Mouse (Mus musculus): ENCODE data around the gene Rasl10a. TPM values are rescaled to one million over a fixed set of nuclear protein-coding genes. Genes with fewer than 3 reads are reported as not detected.
"Not testable (repeated sequence)": the region's sequence is repeated elsewhere in the genome, so short reads cannot be mapped to it uniquely, and the experiment has no call there.

The Rasl10a gene
- polyA plus RNA-seq, 1 experiment, result 4.4 TPM

DNA sequence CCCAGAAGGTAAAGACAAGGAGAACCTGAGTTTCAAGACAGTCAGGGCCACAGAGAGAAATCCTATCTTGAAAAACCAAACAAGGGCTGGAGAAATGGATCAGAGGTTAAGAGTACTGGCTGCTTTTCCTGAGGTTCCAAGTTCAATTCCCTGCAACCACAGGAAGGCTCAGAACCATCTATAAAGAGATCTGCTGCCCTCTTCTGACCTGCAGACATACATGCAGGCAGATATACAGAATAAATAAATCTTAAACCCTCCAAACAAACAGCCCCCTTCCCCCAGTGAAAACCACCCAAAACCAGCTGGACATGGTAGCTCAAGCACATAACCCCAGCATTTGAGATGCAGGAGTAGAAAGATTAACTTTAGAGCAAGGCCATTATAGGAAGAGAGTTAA, 17.8 kb downstream of the Rasl10a start:
- Histone ChIP-seq H3K4me3 (ENCODE audit: low read depth, low read length) (no peak overlapping the region), H3K27me3 (ENCODE audit: control insufficient read depth, insufficient read depth, low read length, poor library complexity, severe bottlenecking) (no peaks in the 10 kb centered on the region), H3K4me1 (ENCODE audit: control insufficient read depth, insufficient read depth, low read length) (no peaks in the 10 kb centered on the region), H3K9me3 (replicated peaks; ENCODE audit: control insufficient read depth, insufficient read depth, low read length, poor library complexity, severe bottlenecking) (no peaks in the 10 kb centered on the region), H3K27ac (ENCODE audit: insufficient read depth, low read length) (no peak overlapping the region), H3K9ac (ENCODE audit: low read depth, poor library complexity, severe bottlenecking) (0 out of 2 replicates have a peak overlapping the region, but pooled peaks have one; percentile 35), H3K36me3 (ENCODE audit: control insufficient read depth, insufficient read depth, low read length, poor library complexity, severe bottlenecking) (peaks cover 83% of the 10 kb centered on the region)
- TF ChIP-seq CTCF (IDR thresholded peaks at IDR 0.05; ENCODE audit: low read depth, low read length) (no peak), POLR2A (IDR thresholded peaks at IDR 0.05; ENCODE audit: insufficient read depth, low read length) (no peak), EP300 (IDR thresholded peaks at IDR 0.05; ENCODE audit: insufficient read depth, low read depth, low read length) (no peak)

DNA sequence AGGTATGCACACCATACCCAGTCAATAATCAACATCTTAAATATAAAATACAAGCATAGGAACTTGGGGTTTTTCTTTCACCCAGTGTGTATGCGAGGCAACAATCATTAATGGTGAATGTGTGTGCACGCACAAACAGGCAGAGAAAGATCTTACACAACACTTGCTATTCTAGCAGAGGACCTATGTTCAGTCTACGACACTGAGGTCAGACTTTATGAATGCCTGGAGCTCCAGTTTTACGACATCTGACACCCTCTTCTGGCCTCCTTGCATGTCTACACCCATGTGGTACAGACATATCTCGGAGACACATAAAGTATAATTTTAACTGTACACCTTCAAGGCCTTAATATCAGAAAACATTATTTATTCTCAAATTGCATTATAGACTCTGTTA, 18.9 kb downstream of the Rasl10a start:
- H3K27me3 ChIP-seq (ENCODE audit: control insufficient read depth, insufficient read depth, low read length, poor library complexity, severe bottlenecking); H3K9ac ChIP-seq (ENCODE audit: low read depth, poor library complexity, severe bottlenecking); H3K27ac ChIP-seq (ENCODE audit: insufficient read depth, low read length); H3K4me1 ChIP-seq (ENCODE audit: control insufficient read depth, insufficient read depth, low read length); H3K9me3 ChIP-seq (replicated peaks; ENCODE audit: control insufficient read depth, insufficient read depth, low read length, poor library complexity, severe bottlenecking); H3K4me3 ChIP-seq (ENCODE audit: low read depth, low read length): not testable (repeated sequence)
- peaks cover 80% of the 10 kb centered on the region for H3K36me3 ChIP-seq (ENCODE audit: control insufficient read depth, insufficient read depth, low read length, poor library complexity, severe bottlenecking)

- Histone ChIP-seq H3K9me3 (replicated peaks; ENCODE audit: control insufficient read depth, insufficient read depth, low read length, poor library complexity, severe bottlenecking) (no peaks in the 10 kb centered on the region), H3K27ac (ENCODE audit: insufficient read depth, low read length) (no peak overlapping the region), H3K36me3 (ENCODE audit: control insufficient read depth, insufficient read depth, low read length, poor library complexity, severe bottlenecking) (peaks cover 98% of the 10 kb centered on the region), H3K27me3 (ENCODE audit: control insufficient read depth, insufficient read depth, low read length, poor library complexity, severe bottlenecking) (no peaks in the 10 kb centered on the region), H3K4me1 (ENCODE audit: control insufficient read depth, insufficient read depth, low read length) (no peaks in the 10 kb centered on the region), H3K9ac (ENCODE audit: low read depth, poor library complexity, severe bottlenecking) (no peak overlapping the region), H3K4me3 (ENCODE audit: low read depth, low read length) (no peak overlapping the region)
- TF ChIP-seq POLR2A (IDR thresholded peaks at IDR 0.05; ENCODE audit: insufficient read depth, low read length), result no peak
- no peak for TF ChIP-seq EP300 (IDR thresholded peaks at IDR 0.05; ENCODE audit: insufficient read depth, low read depth, low read length)
- TF ChIP-seq CTCF (IDR thresholded peaks at IDR 0.05; ENCODE audit: low read depth, low read length), result no peak
Measured at GRCm38 (mm10) chr11:5089147-5089546, 31.2 kb downstream of the Rasl10a start.

DNA sequence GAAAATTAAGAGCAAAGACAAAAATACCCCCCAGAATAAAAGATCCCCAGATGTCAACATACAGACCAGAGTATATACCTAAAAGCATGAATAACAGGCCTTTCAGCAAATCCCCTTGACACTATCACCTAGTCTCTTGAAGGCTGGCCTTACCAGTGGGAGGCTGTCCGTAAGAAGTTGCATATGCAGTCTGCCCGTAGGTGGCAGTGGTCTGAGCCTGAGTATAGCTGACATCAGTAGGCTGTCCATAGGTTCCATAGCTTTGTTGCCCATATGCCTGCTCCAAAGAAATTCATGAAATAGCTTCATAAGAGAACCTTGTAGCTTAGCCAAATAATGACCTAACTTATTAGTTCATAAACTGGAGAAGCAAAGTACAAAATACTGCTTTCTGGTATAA, 33.8 kb downstream of the Rasl10a start:
- peak; percentile 45 for TF ChIP-seq CTCF (IDR thresholded peaks at IDR 0.05; ENCODE audit: low read depth, low read length)
- no peak for TF ChIP-seq EP300 (IDR thresholded peaks at IDR 0.05; ENCODE audit: insufficient read depth, low read depth, low read length)
- no peak for TF ChIP-seq POLR2A (IDR thresholded peaks at IDR 0.05; ENCODE audit: insufficient read depth, low read length)

GRCm38 (mm10) chr11:5095877-5096276, 37.9 kb downstream of the Rasl10a start:
- no peak for TF ChIP-seq EP300 (IDR thresholded peaks at IDR 0.05; ENCODE audit: insufficient read depth, low read depth, low read length)
- H3K27me3 ChIP-seq (ENCODE audit: control insufficient read depth, insufficient read depth, low read length, poor library complexity, severe bottlenecking), result no peaks in the 10 kb centered on the region
- peaks cover 33% of the 10 kb centered on the region for H3K36me3 ChIP-seq (ENCODE audit: control insufficient read depth, insufficient read depth, low read length, poor library complexity, severe bottlenecking)
- no peak overlapping the region for H3K27ac ChIP-seq (ENCODE audit: insufficient read depth, low read length)
- H3K9me3 ChIP-seq (replicated peaks; ENCODE audit: control insufficient read depth, insufficient read depth, low read length, poor library complexity, severe bottlenecking), result no peaks in the 10 kb centered on the region
- H3K9ac ChIP-seq (ENCODE audit: low read depth, poor library complexity, severe bottlenecking), result peak overlapping the region; percentile 99; the same call in 1 of the 2 replicates
- peak overlapping the region; percentile 13; the same call in 1 of the 2 replicates for H3K4me3 ChIP-seq (ENCODE audit: low read depth, low read length)
- H3K4me1 ChIP-seq (ENCODE audit: control insufficient read depth, insufficient read depth, low read length), result peaks cover 2% of the 10 kb centered on the region

More for the DNA sequence above, 33.8 kb downstream of the Rasl10a start:
- Histone ChIP-seq H3K4me1 (ENCODE audit: control insufficient read depth, insufficient read depth, low read length) (no peaks in the 10 kb centered on the region), H3K9ac (ENCODE audit: low read depth, poor library complexity, severe bottlenecking) (no peak overlapping the region), H3K36me3 (ENCODE audit: control insufficient read depth, insufficient read depth, low read length, poor library complexity, severe bottlenecking) (peaks cover 74% of the 10 kb centered on the region), H3K27me3 (ENCODE audit: control insufficient read depth, insufficient read depth, low read length, poor library complexity, severe bottlenecking) (no peaks in the 10 kb centered on the region), H3K9me3 (replicated peaks; ENCODE audit: control insufficient read depth, insufficient read depth, low read length, poor library complexity, severe bottlenecking) (no peaks in the 10 kb centered on the region), H3K27ac (ENCODE audit: insufficient read depth, low read length) (no peak overlapping the region), H3K4me3 (ENCODE audit: low read depth, low read length) (no peak overlapping the region)

DNA sequence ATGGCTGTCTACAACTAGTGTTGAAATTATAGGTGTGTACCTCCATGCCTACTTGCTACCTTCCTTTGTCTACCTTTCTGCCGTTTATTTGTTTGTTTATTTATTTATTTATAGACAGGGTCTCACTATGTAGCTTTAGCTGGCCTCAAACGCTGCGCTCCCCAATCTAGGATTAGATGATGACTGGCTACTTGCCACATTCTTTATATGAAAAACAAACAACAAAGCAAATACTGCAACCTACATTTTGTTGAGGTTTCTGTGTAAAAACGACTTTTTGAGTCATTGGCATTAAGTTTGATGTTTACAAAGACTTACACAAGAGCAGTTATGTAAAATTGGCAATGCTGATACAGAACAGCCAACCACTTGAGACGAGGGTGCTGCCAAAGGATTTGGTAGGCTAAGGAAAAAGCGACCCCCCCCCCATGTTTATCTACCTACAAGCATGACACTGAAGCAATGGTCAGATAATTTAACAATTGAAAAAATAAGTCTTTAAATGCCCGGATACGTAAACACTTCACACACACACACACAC, 38.6 kb downstream of the Rasl10a start:
- H3K36me3 ChIP-seq (ENCODE audit: control insufficient read depth, insufficient read depth, low read length, poor library complexity, severe bottlenecking), result peaks cover 27% of the 10 kb centered on the region
- no peak overlapping the region for H3K4me3 ChIP-seq (ENCODE audit: low read depth, low read length)
- H3K9me3 ChIP-seq (replicated peaks; ENCODE audit: control insufficient read depth, insufficient read depth, low read length, poor library complexity, severe bottlenecking), result no peaks in the 10 kb centered on the region
- H3K27ac ChIP-seq (ENCODE audit: insufficient read depth, low read length), result no peak overlapping the region
- peak overlapping the region; percentile 99 for H3K9ac ChIP-seq (ENCODE audit: low read depth, poor library complexity, severe bottlenecking)
- no peak for TF ChIP-seq EP300 (IDR thresholded peaks at IDR 0.05; ENCODE audit: insufficient read depth, low read depth, low read length)
- peaks cover 3% of the 10 kb centered on the region for H3K4me1 ChIP-seq (ENCODE audit: control insufficient read depth, insufficient read depth, low read length)
- no peaks in the 10 kb centered on the region for H3K27me3 ChIP-seq (ENCODE audit: control insufficient read depth, insufficient read depth, low read length, poor library complexity, severe bottlenecking)

Measured in ES-Bruce4 (cell line).